Mouse (Mus musculus) c-Kit-positive CD71-negative TER-119-negative erythroid progenitor cells, embryonic 14.5 days (primary cell): Measurements from ENCODE around the gene Lekr1.
"Not testable (repeated sequence)": the region's sequence is repeated elsewhere in the genome, so short reads cannot be mapped to it uniquely, and the experiment has no call there.

ENCODE experiments used
- DNase-seq: peaks from one replicate; pipeline ENCODE4 v3.0.0-alpha.2; 2013; ENCODE audit warnings: low read depth

Gene Lekr1

GRCm38 (mm10) chr3:65767202-65767862 lies 101.3 kb downstream of the Lekr1 start:
- DNase-seq: no peak

GRCm38 (mm10) chr3:65769666-65770065 lies 103.6 kb downstream of the Lekr1 start:
- DNase-seq: not testable (repeated sequence)

GRCm38 (mm10) chr3:65773910-65774309 lies 107.9 kb downstream of the Lekr1 start:
- no peak for DNase-seq

- DNase-seq: no peak
Observed at GRCm38 (mm10) chr3:65775096-65775495, 109.1 kb downstream of the Lekr1 start.

- DNase-seq: no peak
Observed at GRCm38 (mm10) chr3:65782246-65782645, 116.2 kb downstream of the Lekr1 start.

DNA sequence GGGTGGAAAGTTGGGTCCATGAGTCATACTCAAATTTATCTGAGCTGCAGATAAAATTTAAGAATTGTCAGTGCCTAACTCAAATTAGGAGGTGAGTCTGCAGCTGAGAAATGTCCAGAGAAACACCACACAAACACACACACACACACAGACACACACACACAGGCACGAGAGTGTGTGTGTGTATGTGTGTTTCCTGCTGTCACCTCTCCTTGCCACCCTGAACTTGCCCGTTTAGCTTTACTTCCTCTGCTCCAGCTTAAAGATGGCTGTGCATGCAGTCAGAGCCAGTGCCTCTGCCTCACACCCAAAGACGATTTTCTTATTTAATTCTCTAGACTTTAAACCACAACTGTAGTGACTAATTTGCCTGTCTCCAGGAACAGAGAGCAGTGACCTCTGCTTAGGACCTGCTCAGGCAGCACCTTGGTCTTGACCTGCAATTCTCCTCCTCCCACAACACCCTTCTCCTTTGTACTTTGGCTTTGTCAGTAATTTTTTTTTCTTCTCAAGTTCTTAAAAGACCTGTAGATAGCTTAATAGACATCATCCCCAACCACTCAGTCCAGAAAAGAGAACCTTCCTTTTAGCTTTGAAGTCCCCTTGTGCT lies 124.2 kb downstream of the Lekr1 start:
- no peak for DNase-seq

GRCm38 (mm10) chr3:65793561-65793960 lies 127.5 kb downstream of the Lekr1 start:
- DNase-seq: no peak

DNA sequence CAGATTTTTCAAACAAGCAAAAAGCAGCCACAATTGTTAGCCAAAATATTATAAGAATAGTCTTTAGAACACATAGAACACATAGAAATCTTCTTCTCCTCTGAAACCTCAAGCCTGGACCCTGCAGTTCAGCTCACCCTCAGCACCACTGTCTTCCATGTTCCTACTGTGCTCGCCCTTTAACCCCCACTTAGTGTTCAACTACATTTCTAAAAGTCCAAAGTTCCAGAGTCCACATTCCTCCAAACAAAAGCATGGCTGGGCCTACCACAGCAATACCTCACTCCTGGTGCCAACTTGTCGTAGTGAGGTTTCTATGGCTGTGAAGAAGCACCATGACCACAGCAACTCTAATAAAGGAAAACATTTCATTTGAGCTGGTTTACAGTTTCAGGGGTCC lies 128.7 kb downstream of the Lekr1 start:
- no peak for DNase-seq

DNA sequence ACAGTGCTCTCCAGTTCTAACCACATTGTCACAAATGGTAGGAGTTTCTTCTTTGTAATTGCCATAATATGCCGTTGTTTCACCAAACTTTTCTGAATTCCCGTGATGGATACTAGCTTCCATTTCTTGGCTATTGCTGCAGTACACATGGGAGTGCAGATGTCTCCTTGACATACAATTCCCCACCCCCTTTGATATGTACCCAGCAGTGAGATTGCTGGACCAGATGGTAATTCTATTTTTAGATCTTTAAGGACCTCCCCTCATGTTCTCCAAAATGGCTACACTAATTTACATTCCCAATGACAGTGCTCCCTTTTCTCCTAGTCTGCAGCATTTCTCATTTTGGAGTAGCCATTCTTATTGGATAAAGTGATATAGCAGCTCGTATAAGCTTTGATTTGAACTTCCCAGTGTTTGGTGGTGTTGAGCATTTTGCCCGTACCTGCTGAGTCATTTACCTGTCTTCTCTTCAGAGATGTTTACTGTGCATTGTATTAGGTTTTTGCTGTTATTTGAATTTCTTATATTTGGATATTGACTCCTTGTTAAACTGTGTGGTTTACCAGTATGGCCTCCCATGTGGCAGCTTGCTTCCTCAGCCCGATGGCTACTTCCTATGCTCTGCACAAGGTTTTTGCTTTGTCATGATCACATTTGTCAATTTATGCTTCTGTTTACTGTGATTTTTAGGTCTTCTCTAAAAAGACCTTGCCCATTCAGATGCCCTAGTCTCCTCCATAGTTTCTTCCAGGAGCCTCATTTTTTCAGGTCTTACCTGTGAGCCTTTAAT lies 131.5 kb downstream of the Lekr1 start:
- no peak for DNase-seq

DNA sequence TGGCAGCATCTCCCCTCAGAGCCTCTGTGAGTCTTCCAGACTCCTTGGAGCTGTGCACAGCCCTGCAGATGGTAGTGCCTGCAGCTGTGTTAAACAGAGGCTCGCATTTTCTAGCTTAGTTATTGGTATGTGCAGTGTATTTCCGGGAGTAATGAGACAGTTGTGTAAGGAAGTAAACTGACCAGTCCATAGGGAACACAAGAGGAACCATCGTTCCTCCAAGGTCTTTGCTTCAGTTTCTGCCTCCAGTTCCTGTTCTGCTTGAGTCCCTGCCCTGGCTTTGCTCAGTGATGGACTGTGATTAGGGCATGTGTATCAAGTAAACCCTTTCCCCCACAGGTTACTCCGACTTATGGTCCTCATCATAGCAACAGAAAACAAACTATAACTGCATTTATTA lies 134.9 kb downstream of the Lekr1 start:
- no peak for DNase-seq

DNA sequence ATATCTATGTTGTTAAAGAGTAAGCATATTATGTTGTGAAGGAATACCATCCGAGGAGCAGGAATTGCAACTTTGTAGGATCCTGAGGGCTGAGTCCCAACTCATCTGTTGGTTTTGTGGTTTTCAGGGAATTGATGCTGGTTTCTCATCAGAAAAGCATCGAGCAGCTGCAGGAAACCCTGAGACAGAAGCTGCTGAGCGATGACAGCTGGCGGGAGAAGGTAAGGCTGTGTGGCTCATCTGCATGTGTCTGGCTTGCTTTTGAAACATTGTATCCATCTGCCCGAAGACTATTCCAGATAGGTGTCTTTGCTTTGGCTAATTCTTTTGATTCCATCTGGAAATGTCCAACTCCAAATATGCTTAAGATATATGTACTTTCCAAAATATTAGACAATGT lies 136.2 kb downstream of the Lekr1 start:
- no peak for DNase-seq

GRCm38 (mm10) chr3:65802868-65803267 lies 136.8 kb downstream of the Lekr1 start:
- DNase-seq: no peak

GRCm38 (mm10) chr3:65814881-65815280 lies 148.9 kb downstream of the Lekr1 start:
- no peak for DNase-seq

GRCm38 (mm10) chr3:65816012-65816411 lies 150.0 kb downstream of the Lekr1 start:
- no peak for DNase-seq

DNA sequence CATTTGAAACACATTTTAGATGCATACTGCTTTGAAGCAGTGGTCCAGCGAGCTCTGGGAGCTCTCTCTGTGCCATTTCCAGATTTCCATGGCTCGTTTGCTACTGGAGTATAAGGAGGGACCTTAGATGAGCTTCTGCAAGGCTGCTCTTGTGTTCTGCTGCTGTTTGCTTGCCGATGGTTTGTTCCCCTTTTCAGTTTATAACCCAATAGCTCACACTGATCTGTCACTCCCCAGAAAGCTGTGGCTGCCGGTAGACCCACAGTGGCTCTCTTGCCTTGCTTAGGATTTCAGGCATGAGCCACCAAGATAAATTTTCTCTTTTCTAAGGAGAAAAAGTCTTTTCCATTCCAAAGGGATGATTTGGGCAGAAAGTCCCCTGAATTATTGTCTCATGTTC lies 152.6 kb downstream of the Lekr1 start:
- DNase-seq: no peak

DNA sequence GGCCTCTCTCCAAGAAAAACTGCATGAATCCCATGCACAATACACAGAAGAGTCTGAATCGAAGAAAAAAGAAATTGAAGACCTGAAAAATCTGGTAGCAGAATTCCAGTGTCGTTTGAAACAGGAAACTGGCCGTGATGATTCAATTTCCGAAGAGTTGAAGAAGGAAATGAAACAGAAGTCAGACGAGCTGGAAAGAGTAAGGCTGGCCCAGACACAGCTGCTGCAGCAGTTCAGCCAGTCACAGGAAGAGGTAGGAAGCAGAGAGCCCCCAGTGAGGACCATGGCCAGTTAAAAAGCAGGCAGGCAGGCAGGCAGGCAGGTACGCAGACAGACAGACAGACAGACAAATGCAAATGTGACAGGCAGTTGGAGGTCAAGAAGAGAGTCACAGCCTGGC lies 153.8 kb downstream of the Lekr1 start:
- DNase-seq: no peak

DNA sequence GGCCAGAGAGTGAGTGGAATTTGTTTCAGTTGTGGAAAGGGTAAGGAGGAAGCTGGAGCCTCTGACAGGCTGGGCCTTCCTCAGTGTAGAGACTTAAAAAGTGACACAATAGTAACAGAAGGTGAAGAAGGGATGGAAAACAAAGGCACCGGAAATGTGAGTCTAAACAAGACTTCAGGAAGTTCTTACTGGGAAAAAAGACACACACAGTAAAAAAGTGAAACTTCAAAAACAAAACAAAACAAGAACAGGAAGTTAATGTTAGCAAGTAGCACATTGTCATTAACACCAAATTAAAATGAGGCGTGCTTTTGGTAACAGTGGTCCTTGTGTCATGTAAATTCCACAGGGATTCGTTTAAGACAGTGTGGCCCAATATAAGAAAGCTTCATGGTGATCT lies 158.9 kb downstream of the Lekr1 start:
- no peak for DNase-seq

- no peak for DNase-seq
Observed at GRCm38 (mm10) chr3:65826716-65827115, 160.7 kb downstream of the Lekr1 start.

- no peak for DNase-seq
Observed at GRCm38 (mm10) chr3:65827400-65827799, 161.4 kb downstream of the Lekr1 start.

DNA sequence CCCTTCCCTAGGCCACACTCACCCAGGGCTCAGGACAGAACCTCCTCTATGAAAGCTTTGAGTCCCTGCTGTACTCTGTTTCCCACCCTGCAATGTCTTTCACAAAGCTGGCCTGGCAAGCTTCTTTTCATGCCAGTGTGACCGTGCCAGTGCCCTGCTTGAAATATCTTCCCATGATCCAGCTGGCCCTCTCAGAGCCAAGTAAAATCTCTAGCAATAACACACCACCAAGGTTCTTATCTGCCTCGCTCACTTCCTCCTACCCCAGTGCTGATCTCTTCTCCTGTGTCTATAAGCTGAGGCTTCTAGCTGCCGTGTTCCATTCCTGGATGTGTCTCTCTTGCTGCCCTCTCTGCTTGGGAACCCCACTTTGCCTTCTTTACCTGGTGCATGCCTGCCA lies 162.0 kb downstream of the Lekr1 start:
- no peak for DNase-seq

DNA sequence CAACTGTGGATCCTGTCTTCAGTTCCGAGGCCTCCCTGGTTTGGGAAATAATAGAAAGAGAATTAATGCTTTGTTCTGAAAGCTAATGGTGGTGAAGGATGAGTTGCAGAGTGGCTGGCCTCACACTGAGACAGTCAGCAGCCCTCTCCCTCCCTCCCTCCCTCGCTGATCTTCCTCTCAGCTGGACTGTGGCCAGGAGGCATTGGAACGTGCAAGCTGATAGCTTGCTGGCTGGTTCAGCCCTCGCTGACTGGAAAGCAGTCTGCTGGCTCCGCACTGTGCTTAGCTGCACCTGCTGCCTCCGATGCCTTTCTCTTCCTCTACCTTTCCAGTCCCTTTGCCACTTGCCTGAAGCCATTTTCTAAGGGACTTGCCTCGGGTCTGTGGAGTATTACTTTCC lies 163.2 kb downstream of the Lekr1 start:
- no peak for DNase-seq

GRCm38 (mm10) chr3:65829943-65830483 lies 164.0 kb downstream of the Lekr1 start:
- DNase-seq: no peak

- DNase-seq: no peak
Observed at GRCm38 (mm10) chr3:65830801-65831200, 164.8 kb downstream of the Lekr1 start.
